Mouse (Mus musculus): ENCODE results near the gene Ribc1.

GRCm38 (mm10) chrX:151999006-151999710 is 16.9 kb downstream of the Ribc1 start:
- TF ChIP-seq GATA1 (IDR thresholded peaks at IDR 0.05; ENCODE audit: low read length) (no peak), TAL1 (IDR thresholded peaks at IDR 0.05; ENCODE audit: low read length) (no peak)

All from erythroblast, embryonic 14.5 days (primary cell).